Mouse (Mus musculus): ENCODE measurements around the gene Anks6.

GRCm38 (mm10) chr4:46977161-46977560, 80.1 kb downstream of the Anks6 start:
- TF ChIP-seq GATA1 (IDR thresholded peaks at IDR 0.05; ENCODE audit: borderline replicate concordance, low read length) = no peak
- no peak for TF ChIP-seq FLI1 (IDR thresholded peaks at IDR 0.05; ENCODE audit: low read length)
